ENCODE assay signal across 9 mouse cellular contexts in genomic region chrX:74243396-74243795, GRCm38 (mm10). TPM values are rescaled to one million over a fixed set of nuclear protein-coding genes. Genes with fewer than 3 reads are reported as not detected.
DNase-seq lines count a peak whose midpoint lies in the region; ATAC-seq lines count a peak whose summit lies in the region.
"Had no signal": no experiment of that assay in that cellular context is flagged by ENCODE, and none has a peak within 500 bp of the region (broad histone marks: within the 10 kb centered on the region; RNA-seq: fewer than 3 reads in every experiment).

No protein-coding gene starts in this region.

- no peak for DNase-seq in heart, postnatal 4 days
- peak; percentile 52 to 58 for DNase-seq in lung, adult 18-20 months
- DNase-seq in skeletal muscle tissue, adult 2 months (ENCODE audit: low read depth, low spot score) = peak; percentile 31
- DNase-seq in right cerebral cortex, postnatal 14 days = no peak
- no peak for DNase-seq in B cell, adult 2 months
- DNase-seq: gastrocnemius, postnatal 10 days had no signal

- H3K27ac ChIP-seq in heart, embryonic 13.5 days (replicated peaks) = peak overlapping the region; percentile 94; the same call in 1 of the 2 replicates
- no peak overlapping the region for H3K27ac ChIP-seq in hindbrain, embryonic 13.5 days

- no peaks in the 10 kb centered on the region for H3K9me3 ChIP-seq in heart, embryonic 13.5 days
- H3K9me3 ChIP-seq in hindbrain, embryonic 13.5 days = no peaks in the 10 kb centered on the region

- H3K36me3 ChIP-seq in heart, embryonic 13.5 days = peaks cover 58% of the 10 kb centered on the region
- peaks cover 47% of the 10 kb centered on the region for H3K36me3 ChIP-seq in hindbrain, embryonic 13.5 days

- H3K4me3 ChIP-seq in heart, embryonic 13.5 days = peak overlapping the region; percentile 66
- H3K4me3 ChIP-seq in hindbrain, embryonic 13.5 days = peak overlapping the region; percentile 57

- H3K9ac ChIP-seq in heart, embryonic 13.5 days = peak overlapping the region; percentile 79
- peak overlapping the region; percentile 85 for H3K9ac ChIP-seq in hindbrain, embryonic 13.5 days

- peaks cover 16% of the 10 kb centered on the region for H3K4me1 ChIP-seq in heart, embryonic 13.5 days
- H3K4me1 ChIP-seq in hindbrain, embryonic 13.5 days (replicated peaks) = peaks cover 19% of the 10 kb centered on the region

- H3K27me3 ChIP-seq in heart, embryonic 13.5 days (replicated peaks) = no peaks in the 10 kb centered on the region
- no peaks in the 10 kb centered on the region for H3K27me3 ChIP-seq in hindbrain, embryonic 13.5 days

- ATAC-seq in heart, embryonic 13.5 days (ENCODE audit: extremely low read depth, insufficient number of reproducible peaks, low FRiP score, low TSS enrichment) = no peak
- ATAC-seq in hindbrain, embryonic 13.5 days (ENCODE audit: low FRiP score) = no peak
- no peak for ATAC-seq in activated CD4-positive, CD25-positive, alpha-beta regulatory T cell, adult 4 months

- H3K4me2 ChIP-seq in heart, embryonic 13.5 days = peak overlapping the region; percentile 75
- H3K4me2 ChIP-seq in hindbrain, embryonic 13.5 days = peak overlapping the region; percentile 69

- WGBS in heart, embryonic 13.5 days = 83% methylated on average over 2 of the region's 2 CpGs
- WGBS in hindbrain, embryonic 13.5 days = 93% methylated on average over 2 of the region's 2 CpGs

RNA-seq across cellular contexts. Expression of gene Flna, which starts 6.2 kb away (rescaled TPM):
- polyA plus RNA-seq in heart, embryonic 13.5 days (2015; fragmentation: Nextera tagmentation; extraction: Ambion mirVana) = 136 and 154 TPM in 2 replicates
- 100 to 1,000 TPM; 375 to 378 TPM for total RNA-seq in heart, postnatal 4 days (2021)
- 88.8 and 111 TPM in 2 replicates for polyA plus RNA-seq in hindbrain, embryonic 13.5 days (2015; fragmentation: Nextera tagmentation; extraction: Ambion mirVana)
- 100 to 1,000 TPM; 202 to 298 TPM for polyA plus RNA-seq in activated CD4-positive, CD25-positive, alpha-beta regulatory T cell, adult 4 months (2017; shearing (Covaris generic))

RNA-seq across cellular contexts. Expression of gene Emd, which starts 11.1 kb away (rescaled TPM):
- polyA plus RNA-seq in heart, embryonic 13.5 days (2015; fragmentation: Nextera tagmentation; extraction: Ambion mirVana) = 16.3 and 17.2 TPM in 2 replicates
- 10 to 100 TPM; 57.6 to 61.6 TPM for total RNA-seq in heart, postnatal 4 days (2021)
- polyA plus RNA-seq in hindbrain, embryonic 13.5 days (2015; fragmentation: Nextera tagmentation; extraction: Ambion mirVana) = 16.9 and 18.3 TPM in 2 replicates
- polyA plus RNA-seq in activated CD4-positive, CD25-positive, alpha-beta regulatory T cell, adult 4 months (2017; shearing (Covaris generic)) = 10 to 100 TPM; 47.0 to 48.0 TPM

RNA-seq across cellular contexts. Expression of gene Rpl10, which starts 27.2 kb away (rescaled TPM):
- polyA plus RNA-seq in heart, embryonic 13.5 days (2015; fragmentation: Nextera tagmentation; extraction: Ambion mirVana) = 437 and 511 TPM in 2 replicates
- 100 to 1,000 TPM; 297 to 347 TPM for total RNA-seq in heart, postnatal 4 days (2021)
- 532 and 538 TPM in 2 replicates for polyA plus RNA-seq in hindbrain, embryonic 13.5 days (2015; fragmentation: Nextera tagmentation; extraction: Ambion mirVana)
- 1,000 to 10,000 TPM in 1 of 2 experiments, 100 to 1,000 TPM in 1; 640 to 1,689 TPM for polyA plus RNA-seq in activated CD4-positive, CD25-positive, alpha-beta regulatory T cell, adult 4 months (2017; shearing (Covaris generic))

RNA-seq across cellular contexts. Expression of gene Taz, which starts 38.3 kb away (rescaled TPM):
- 63.9 and 66.2 TPM in 2 replicates for polyA plus RNA-seq in heart, embryonic 13.5 days (2015; fragmentation: Nextera tagmentation; extraction: Ambion mirVana)
- total RNA-seq in heart, postnatal 4 days (2021) = 10 to 100 TPM; 39.3 to 46.4 TPM
- polyA plus RNA-seq in hindbrain, embryonic 13.5 days (2015; fragmentation: Nextera tagmentation; extraction: Ambion mirVana) = 86.8 and 91.5 TPM in 2 replicates
- polyA plus RNA-seq in activated CD4-positive, CD25-positive, alpha-beta regulatory T cell, adult 4 months (2017; shearing (Covaris generic)) = 10 to 100 TPM; 42.1 to 51.3 TPM

RNA-seq across cellular contexts. Expression of gene Dnase1l1, which starts 38.7 kb away (rescaled TPM):
- 9.9 and 13.4 TPM in 2 replicates for polyA plus RNA-seq in heart, embryonic 13.5 days (2015; fragmentation: Nextera tagmentation; extraction: Ambion mirVana)
- 10 to 100 TPM; 11.7 to 12.5 TPM for total RNA-seq in heart, postnatal 4 days (2021)
- 3.6 and 5.2 TPM in 2 replicates for polyA plus RNA-seq in hindbrain, embryonic 13.5 days (2015; fragmentation: Nextera tagmentation; extraction: Ambion mirVana)
- polyA plus RNA-seq in activated CD4-positive, CD25-positive, alpha-beta regulatory T cell, adult 4 months (2017; shearing (Covaris generic)) = 10 to 100 TPM; 16.6 to 18.5 TPM

Comparison
In these comparisons a context has a peak if more than half of its experiments do, and no peak if none do; other contexts are left out.
1. DNase-seq: peak in lung, adult 18-20 months (2 of 2) and skeletal muscle tissue, adult 2 months (single experiment); none in heart, postnatal 4 days (single experiment), right cerebral cortex, postnatal 14 days (single experiment) and B cell, adult 2 months (0 of 2).